Mouse (Mus musculus) kidney, postnatal 25 days (tissue): ENCODE measurements around the gene Nptxr.

Experiments
- DNase-seq, 2 experiments: peaks; one replicate each; pipeline ENCODE4 v3.0.0; 2021; ENCODE audit warnings: mixed read lengths in 2 of 2

Nptxr gene

GRCm38 (mm10) chr15:79787815-79788214 lies 16.8 kb downstream of the Nptxr start:
- DNase-seq: no peak

GRCm38 (mm10) chr15:79785056-79785455 lies 19.5 kb downstream of the Nptxr start:
- DNase-seq: no peak

GRCm38 (mm10) chr15:79777749-79778148 lies 26.8 kb downstream of the Nptxr start, which contains the start of gene Dnal4:
TSS of gene Dnal4 (minus strand) at chr15:79777849.
- no peak for DNase-seq

- DNase-seq: no peak
Measured at GRCm38 (mm10) chr15:79775662-79776061, 28.9 kb downstream of the Nptxr start.

GRCm38 (mm10) chr15:79774117-79775027 lies 30.2 kb downstream of the Nptxr start:
- DNase-seq: peak; percentile 98

GRCm38 (mm10) chr15:79770629-79771240 lies 33.8 kb downstream of the Nptxr start:
- no peak for DNase-seq

- no peak for DNase-seq
Measured at GRCm38 (mm10) chr15:79768302-79768701, 36.3 kb downstream of the Nptxr start.

GRCm38 (mm10) chr15:79767327-79767961 lies 37.1 kb downstream of the Nptxr start:
- no peak for DNase-seq

GRCm38 (mm10) chr15:79766586-79767071 lies 37.9 kb downstream of the Nptxr start:
- DNase-seq: no peak

- no peak for DNase-seq
Measured at GRCm38 (mm10) chr15:79766168-79766567, 38.4 kb downstream of the Nptxr start.

GRCm38 (mm10) chr15:79765361-79765760 lies 39.2 kb downstream of the Nptxr start:
- DNase-seq: peak; percentile 81 to 94

- DNase-seq: no peak
Measured at GRCm38 (mm10) chr15:79764539-79765267, 39.9 kb downstream of the Nptxr start.

GRCm38 (mm10) chr15:79763601-79764246 lies 40.8 kb downstream of the Nptxr start:
- no peak for DNase-seq

- DNase-seq: no peak
Measured at GRCm38 (mm10) chr15:79763001-79763400, 41.6 kb downstream of the Nptxr start.

GRCm38 (mm10) chr15:79760956-79761355 lies 43.6 kb downstream of the Nptxr start:
- DNase-seq: no peak

GRCm38 (mm10) chr15:79757118-79757517 lies 47.4 kb downstream of the Nptxr start:
- DNase-seq: no peak

- no peak for DNase-seq
Measured at GRCm38 (mm10) chr15:79755977-79756625, 48.5 kb downstream of the Nptxr start.

- DNase-seq: no peak
Measured at GRCm38 (mm10) chr15:79755176-79755575, 49.4 kb downstream of the Nptxr start.

- DNase-seq: no peak
Measured at GRCm38 (mm10) chr15:79753873-79754272, 50.7 kb downstream of the Nptxr start.

- DNase-seq: no peak
Measured at GRCm38 (mm10) chr15:79753420-79753752, 51.2 kb downstream of the Nptxr start.

GRCm38 (mm10) chr15:79752742-79753419 lies 51.7 kb downstream of the Nptxr start:
- peak; percentile 69 for DNase-seq
